Mouse (Mus musculus) MEL (cell line): ENCODE results near the gene Yipf1. TPM values are rescaled to one million over a fixed set of nuclear protein-coding genes. Genes with fewer than 3 reads are reported as not detected.

Experiments
- DNase-seq: peaks from one replicate; pipeline ENCODE4 v3.0.0; 2011; ENCODE audit warnings: low read depth, low spot score
- H3K27ac ChIP-seq: 2 replicates; pipeline ENCODE4 v1.5.1; 2012; ENCODE audit warnings: low read depth, mild to moderate bottlenecking, control low read depth, low read length, moderate library complexity; ENCODE audit not compliant: control insufficient read depth
- H3K27me3 ChIP-seq, 2 experiments: fragments of 150-350 bp in 1 of 2; sonication (generic) in 1 of 2; 2 replicates each; pipeline ENCODE4 v1.6.1; 2012; ENCODE audit warnings: low read length in 2 of 2, mild to moderate bottlenecking in 2 of 2, improper control_type of control experiment in 1 of 2, moderate library complexity in 1 of 2; ENCODE audit not compliant: insufficient read depth in 2 of 2, control insufficient read depth in 1 of 2
- H3K36me3 ChIP-seq, 2 experiments: 2 replicates each; pipeline ENCODE4 v1.6.1; 2012 to 2014; ENCODE audit warnings: low read length in 2 of 2, improper control_type of control experiment in 1 of 2, inconsistent platforms in 1 of 2, mild to moderate bottlenecking in 1 of 2; ENCODE audit not compliant: insufficient read depth in 2 of 2, control insufficient read depth in 1 of 2
- H3K4me1 ChIP-seq, 2 experiments: fragments of 150-350 bp in 1 of 2; sonication (generic) in 1 of 2; 2 replicates each; pipeline ENCODE4 v1.6.1; 2012; ENCODE audit warnings: low read length in 2 of 2, improper control_type of control experiment in 1 of 2, mild to moderate bottlenecking in 1 of 2; ENCODE audit not compliant: insufficient read depth in 2 of 2, control insufficient read depth in 1 of 2
- H3K4me3 ChIP-seq, 2 experiments: fragments of 150-350 bp in 1 of 2; sonication (generic) in 1 of 2; 2 replicates each; pipeline ENCODE4 v1.5.1; 2012; ENCODE audit warnings: low read depth in 2 of 2, low read length in 2 of 2, mild to moderate bottlenecking in 2 of 2, moderate library complexity in 2 of 2, control low read depth in 1 of 2, improper control_type of control experiment in 1 of 2; ENCODE audit not compliant: control insufficient read depth in 1 of 2, insufficient read depth in 1 of 2
- H3K79me2 ChIP-seq: 2 replicates; pipeline ENCODE4 v1.6.1; 2012; ENCODE audit warnings: mild to moderate bottlenecking, low read length, moderate library complexity; ENCODE audit not compliant: control insufficient read depth, poor library complexity, insufficient read depth
- H3K9ac ChIP-seq: 2 replicates; pipeline ENCODE4 v1.6.1; 2012; ENCODE audit warnings: low read depth, mild to moderate bottlenecking, control low read depth, low read length, moderate library complexity; ENCODE audit not compliant: control insufficient read depth, poor library complexity, severe bottlenecking
- H3K9me3 ChIP-seq: fragments of 150-350 bp; sonication (generic); replicated peaks from 2 replicates; pipeline ENCODE4 v1.6.1; 2012; ENCODE audit warnings: mild to moderate bottlenecking, low read length, improper control_type of control experiment, moderate library complexity; ENCODE audit not compliant: insufficient read depth
- E2F4 ChIP-seq: IDR thresholded peaks from 2 replicates; pipeline ENCODE4 v1.6.1; 2011; ENCODE audit warnings: low read depth, low read length, improper control_type of control experiment, borderline replicate concordance
- ETS1 ChIP-seq: IDR thresholded peaks from 2 replicates; pipeline ENCODE4 v1.6.1; 2012; ENCODE audit warnings: low read depth, mild to moderate bottlenecking, inconsistent platforms, low read length, improper control_type of control experiment, moderate library complexity
- GABPA ChIP-seq: IDR thresholded peaks from 2 replicates; pipeline ENCODE4 v1.6.1; 2012; ENCODE audit warnings: low read depth, mild to moderate bottlenecking, inconsistent platforms, low read length, improper control_type of control experiment, moderate library complexity
- GATA1 ChIP-seq: IDR thresholded peaks from 2 replicates; pipeline ENCODE4 v1.6.1; 2011; ENCODE audit warnings: low read depth, low read length, improper control_type of control experiment
- KAT2A ChIP-seq: conservative IDR thresholded peaks from 2 replicates; pipeline ENCODE4 v1.6.1; 2012; ENCODE audit warnings: low read depth, low read length, improper control_type of control experiment, inconsistent platforms
- MAX ChIP-seq: IDR thresholded peaks from 2 replicates; pipeline ENCODE4 v1.6.1; 2011; ENCODE audit warnings: low read length, improper control_type of control experiment
- MEF2A ChIP-seq: IDR thresholded peaks from 2 replicates; pipeline ENCODE4 v1.6.1; 2014; ENCODE audit warnings: low read depth, mild to moderate bottlenecking, inconsistent platforms, low read length, improper control_type of control experiment; ENCODE audit not compliant: poor library complexity, insufficient replicate concordance, severe bottlenecking; ENCODE audit errors: extremely low read depth
- NELFE ChIP-seq: IDR thresholded peaks from 2 replicates; pipeline ENCODE4 v1.6.1; 2011; ENCODE audit warnings: low read depth, low read length, improper control_type of control experiment
- NRF1 ChIP-seq: IDR thresholded peaks from 2 replicates; pipeline ENCODE4 v1.6.1; 2014; ENCODE audit warnings: low read depth, mild to moderate bottlenecking, inconsistent platforms, low read length, improper control_type of control experiment, moderate library complexity; ENCODE audit not compliant: poor library complexity, insufficient read depth, severe bottlenecking
- POLR2A ChIP-seq, 2 experiments: IDR thresholded peaks; 2 replicates each; pipeline ENCODE4 v1.6.1; 2011 to 2012; ENCODE audit warnings: low read length in 2 of 2, mild to moderate bottlenecking in 2 of 2, control low read depth in 1 of 2, improper control_type of control experiment in 1 of 2, low read depth in 1 of 2, moderate library complexity in 1 of 2; ENCODE audit not compliant: control insufficient read depth in 1 of 2, insufficient read depth in 1 of 2, poor library complexity in 1 of 2
- POLR2AphosphoS5 ChIP-seq: IDR thresholded peaks from 2 replicates; pipeline ENCODE4 v1.6.1; 2012; ENCODE audit warnings: low read depth, borderline replicate concordance, mild to moderate bottlenecking, inconsistent platforms, low read length, moderate library complexity, mixed read lengths
- SIN3A ChIP-seq: IDR thresholded peaks from 2 replicates; pipeline ENCODE4 v1.6.1; 2012; ENCODE audit warnings: low read length, improper control_type of control experiment, inconsistent platforms
- TAL1 ChIP-seq: IDR thresholded peaks from 2 replicates; pipeline ENCODE4 v1.6.1; 2012; ENCODE audit warnings: mild to moderate bottlenecking, inconsistent platforms, low read length, moderate library complexity, mixed read lengths
- TBP ChIP-seq: IDR thresholded peaks from 2 replicates; pipeline ENCODE4 v1.8.0; 2011; ENCODE audit warnings: low read depth, low read length, improper control_type of control experiment
- UBTF ChIP-seq: IDR thresholded peaks from 2 replicates; pipeline ENCODE4 v1.6.1; 2012; ENCODE audit warnings: low read depth, mild to moderate bottlenecking, inconsistent platforms, low read length, improper control_type of control experiment, moderate library complexity, borderline replicate concordance; ENCODE audit not compliant: insufficient read depth
- USF1 ChIP-seq: IDR thresholded peaks from 2 replicates; pipeline ENCODE4 v1.6.1; 2014; ENCODE audit warnings: low read depth, mild to moderate bottlenecking, inconsistent platforms, low read length, improper control_type of control experiment, moderate library complexity
- USF2 ChIP-seq, 2 experiments: IDR thresholded peaks; 2 replicates each; pipeline ENCODE4 v1.6.1; 2011 to 2012; ENCODE audit warnings: improper control_type of control experiment in 2 of 2, low read length in 2 of 2, borderline replicate concordance in 1 of 2, inconsistent platforms in 1 of 2, low read depth in 1 of 2, mild to moderate bottlenecking in 1 of 2; ENCODE audit not compliant: insufficient read depth in 1 of 2
- ZKSCAN1 ChIP-seq: IDR thresholded peaks from 2 replicates; pipeline ENCODE4 v1.6.1; 2012; ENCODE audit warnings: low read depth, mild to moderate bottlenecking, inconsistent platforms, low read length, improper control_type of control experiment, moderate library complexity
- ZMIZ1 ChIP-seq: IDR thresholded peaks from 2 replicates; pipeline ENCODE4 v1.6.1; 2012; ENCODE audit warnings: low read depth, mild to moderate bottlenecking, inconsistent platforms, low read length, improper control_type of control experiment, moderate library complexity
- ZNF384 ChIP-seq: IDR thresholded peaks from 2 replicates; pipeline ENCODE4 v1.6.1; 2012; ENCODE audit warnings: low read depth, mild to moderate bottlenecking, inconsistent platforms, low read length, improper control_type of control experiment
- polyA plus RNA-seq, 2 experiments: library from polyadenylated mRNA; stranded (reverse) in 1 of 2; unstranded in 1 of 2; fragments of >175 nt in 1 of 2; fragments of >200 nt in 1 of 2; gene quantifications; 2 replicates each; pipeline versions ENCODE4 v1.2.1 to v1.2.4; 2012; ENCODE audit warnings: low replicate concordance in 2 of 2, low read depth in 1 of 2; ENCODE audit not compliant: insufficient read length in 2 of 2, insufficient read depth in 1 of 2, missing spikeins in 1 of 2
- total RNA-seq: library from RNA; depleted of rRNA; stranded (reverse); fragments of 300-350 nt; gene quantifications from 2 replicates; pipeline ENCODE4 v1.2.3, GENCODE M21; 2012

Gene Yipf1
- total and polyA plus RNA-seq, 3 experiments, result 40.6 to 549 (median 43.5) TPM

- H3K79me2 ChIP-seq, result no peaks in the 10 kb centered on the region
- 0 out of 4 replicates have a peak, but pooled peaks cover 0 to 2% of the 10 kb centered on the region in 2 experiments for H3K27me3 ChIP-seq
- H3K27ac ChIP-seq, result no peak overlapping the region
- TF ChIP-seq USF1, result no peak
- TF ChIP-seq KAT2A, result no peak
- TF ChIP-seq E2F4, result no peak
- no peak for TF ChIP-seq SIN3A
- TF ChIP-seq ZMIZ1, result no peak
- no peak for TF ChIP-seq GATA1
- TF ChIP-seq TBP, result no peak
- TF ChIP-seq ZNF384, result no peak
- TF ChIP-seq NELFE, result no peak
- TF ChIP-seq USF2 (IDR thresholded peaks at IDR 0.05; ENCODE audit: borderline replicate concordance in 1 of 2, insufficient read depth in 1 of 2, low read depth in 1 of 2, low read length in 2 of 2), result no peak
- no peak for TF ChIP-seq NRF1
- no peak for TF ChIP-seq ZKSCAN1
- no peak for TF ChIP-seq POLR2A (IDR thresholded peaks at IDR 0.05; ENCODE audit: control insufficient read depth in 1 of 2, insufficient read depth in 1 of 2, low read depth in 1 of 2, low read length in 2 of 2, poor library complexity in 1 of 2)
- TF ChIP-seq POLR2AphosphoS5, result no peak
- DNase-seq, result no peak
- H3K9ac ChIP-seq, result no peak overlapping the region
- no peaks in the 10 kb centered on the region for H3K9me3 ChIP-seq
- H3K4me3 ChIP-seq, result no peak overlapping the region
- no peaks in the 10 kb centered on the region for H3K36me3 ChIP-seq
- H3K4me1 ChIP-seq, result no peaks in the 10 kb centered on the region; a peak in 1 of 4 replicates
These were observed 13.1 kb upstream of the Yipf1 start for GRCm38 (mm10) chr4:107300902-107301555.

DNA sequence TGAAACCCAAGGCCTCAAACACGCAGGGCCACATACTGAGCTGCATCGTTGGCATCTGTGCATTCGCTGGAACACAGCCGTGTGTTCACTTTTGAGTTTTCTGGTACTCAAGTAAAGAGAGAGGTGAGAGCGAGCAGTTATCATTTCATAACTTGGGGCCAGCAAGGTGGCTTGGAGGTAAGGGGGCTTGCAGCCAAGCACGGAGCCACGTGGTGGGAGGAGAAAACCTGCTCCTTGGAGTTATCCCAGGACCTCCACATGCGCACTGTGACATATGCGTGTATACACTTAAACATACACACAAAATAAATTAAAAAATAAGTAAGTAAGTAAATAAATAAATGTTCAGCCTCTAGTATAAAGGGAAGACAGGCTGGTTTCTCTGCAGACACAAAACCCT is 11.9 kb upstream of the Yipf1 start:
- Histone ChIP-seq H3K4me3 (no peak overlapping the region), H3K9me3 (no peaks in the 10 kb centered on the region), H3K4me1 (no peaks in the 10 kb centered on the region; a peak in 1 of 4 replicates), H3K36me3 (no peaks in the 10 kb centered on the region), H3K79me2 (no peaks in the 10 kb centered on the region), H3K9ac (no peak overlapping the region), H3K27me3 (peaks cover 5 to 9% of the 10 kb centered on the region in 2 experiments; a peak in 2 of 4 replicates), H3K27ac (no peak overlapping the region)
- TF ChIP-seq TAL1, result no peak
- TF ChIP-seq ZNF384, result no peak
- no peak for TF ChIP-seq MEF2A
- TF ChIP-seq MAX, result no peak
- no peak for TF ChIP-seq ETS1
- TF ChIP-seq ZKSCAN1, result no peak
- TF ChIP-seq GABPA, result no peak
- TF ChIP-seq UBTF, result no peak
- DNase-seq, result no peak
